Mouse (Mus musculus) cerebellum, postnatal 10 days (tissue): ENCODE measurements around the gene Jade1.
A peak's percentile ranks its signal among the peaks of the same experiment; 100 is the strongest.

Experiments used
- DNase-seq, 2 experiments: peaks; one replicate each; pipeline ENCODE4 v3.0.0; 2021; ENCODE audit warnings: mixed read lengths in 2 of 2

Gene Jade1

DNA sequence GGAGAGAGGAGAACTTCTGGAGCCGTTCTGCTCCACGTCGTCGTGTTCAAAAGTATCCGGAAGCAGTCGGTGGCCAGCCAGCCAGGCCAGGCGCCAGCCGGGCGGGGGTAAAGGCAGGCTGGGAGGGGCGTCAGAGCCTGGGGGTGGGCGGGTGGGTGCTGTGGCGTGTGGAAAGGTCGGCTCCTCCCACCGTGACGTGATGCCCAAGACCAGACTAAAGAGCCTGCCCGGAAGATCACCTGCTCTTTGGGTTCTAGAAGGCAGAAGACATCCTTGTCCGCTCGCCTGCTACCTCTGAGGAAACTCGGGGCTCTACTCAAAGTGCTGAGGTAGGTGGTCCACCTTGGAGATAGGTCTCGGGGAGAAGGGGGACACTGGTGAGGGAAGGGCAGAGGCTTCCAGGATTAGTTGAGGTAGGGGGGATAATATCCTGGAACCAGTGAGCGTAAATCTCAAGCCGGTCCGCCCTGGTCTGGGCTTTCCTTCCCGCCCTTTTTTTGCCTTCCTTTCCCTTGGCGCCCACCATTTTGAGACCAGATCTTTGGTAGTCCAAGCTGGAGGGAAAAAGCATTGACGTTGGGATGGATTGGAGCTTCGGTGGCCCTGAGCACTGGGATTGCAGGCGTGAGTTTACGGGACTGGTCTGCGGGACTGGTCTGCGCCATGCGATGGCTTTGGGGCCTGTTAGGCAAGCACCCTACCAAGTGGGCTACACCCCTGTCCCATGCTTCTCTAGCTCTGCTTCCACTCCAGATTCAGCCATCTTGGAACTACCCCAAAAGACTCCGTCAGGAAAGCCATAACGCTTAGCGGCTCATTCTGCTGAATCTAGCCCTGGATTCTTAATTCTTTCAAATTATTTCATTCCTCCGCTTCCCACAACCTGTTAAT, at the start of gene Jade1:
Jade1 (plus strand) TSS at position 241 of the 891 bp plus-strand sequence.
- no peak for DNase-seq

DNA sequence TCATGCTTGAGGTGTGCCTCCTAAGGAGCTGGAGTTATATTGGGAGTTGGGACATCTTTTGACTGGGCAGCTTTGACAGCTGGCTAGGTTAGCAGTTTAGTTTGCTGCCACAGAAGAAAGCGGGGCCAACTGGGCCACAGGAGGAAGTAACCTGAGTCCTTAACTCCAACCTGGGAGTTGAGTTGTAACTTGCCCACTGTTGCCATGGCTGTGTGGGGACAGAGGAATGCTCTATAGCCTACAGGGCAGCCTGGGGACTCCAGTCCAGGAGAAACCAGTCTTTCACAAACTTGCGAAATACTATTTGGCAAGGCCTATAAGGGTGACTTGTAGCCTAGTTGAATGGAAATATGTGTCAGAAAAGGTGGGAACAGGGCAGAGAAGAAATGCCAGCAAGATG, 46.1 kb upstream of the Jade1 start:
- no peak for DNase-seq

DNA sequence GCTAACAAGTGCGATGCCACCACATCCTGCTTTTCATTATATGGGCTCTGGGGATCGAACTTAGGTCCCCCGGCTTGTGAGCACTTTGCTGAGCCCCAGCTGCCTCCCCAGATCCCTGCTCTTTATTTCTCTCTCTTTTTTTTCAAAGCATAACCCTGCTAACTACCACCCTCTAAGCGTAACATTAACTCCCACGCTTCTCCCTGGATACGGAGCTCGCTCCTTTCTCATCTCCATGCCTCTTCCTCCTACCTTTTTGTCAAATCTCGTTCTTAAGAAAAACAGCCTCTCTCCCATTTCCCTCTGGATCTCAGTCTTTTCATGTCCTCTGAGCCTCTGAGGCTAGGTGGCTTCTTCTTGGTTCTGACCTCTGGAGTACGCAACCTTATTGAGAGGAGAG, 45.3 kb upstream of the Jade1 start:
- no peak for DNase-seq

DNA sequence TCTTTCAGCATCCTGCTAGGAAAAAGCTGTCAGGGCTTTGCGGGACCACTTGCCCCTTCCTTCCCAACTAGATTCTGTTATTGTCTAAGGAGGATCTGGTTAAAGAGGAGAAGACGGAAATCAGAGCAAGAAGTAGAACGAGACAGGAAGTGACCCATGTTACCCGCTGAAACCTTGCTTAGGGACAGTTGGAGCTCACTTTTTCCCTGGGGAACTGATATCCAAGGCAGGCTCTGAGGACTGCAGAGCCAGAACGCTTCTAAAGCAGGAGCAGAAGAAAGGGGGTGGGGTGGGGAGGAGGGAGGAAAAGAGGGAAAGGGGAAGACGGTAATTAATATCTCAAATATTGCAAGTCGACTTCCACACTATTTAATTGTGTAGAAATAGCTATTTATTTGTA, 44.8 kb upstream of the Jade1 start:
- DNase-seq, result no peak

DNA sequence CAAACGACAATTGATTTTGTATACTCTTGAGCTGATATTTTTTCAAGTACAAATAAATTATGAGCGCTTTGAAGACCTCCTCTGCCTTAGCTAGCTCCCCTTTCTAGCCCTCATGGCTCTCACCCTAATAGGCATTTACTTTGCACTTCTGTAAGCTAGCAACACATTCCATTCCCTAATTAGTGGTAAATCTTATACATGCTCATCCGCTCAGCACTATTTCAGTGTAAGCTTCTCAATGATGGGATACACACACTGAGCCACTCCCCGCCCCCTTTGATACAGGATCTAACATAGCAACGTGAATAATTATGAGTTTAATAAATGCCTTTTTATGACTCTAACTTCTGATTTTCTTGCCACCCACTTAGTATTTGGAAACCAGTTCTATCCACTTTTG, 41.5 kb upstream of the Jade1 start:
- DNase-seq, result no peak

DNA sequence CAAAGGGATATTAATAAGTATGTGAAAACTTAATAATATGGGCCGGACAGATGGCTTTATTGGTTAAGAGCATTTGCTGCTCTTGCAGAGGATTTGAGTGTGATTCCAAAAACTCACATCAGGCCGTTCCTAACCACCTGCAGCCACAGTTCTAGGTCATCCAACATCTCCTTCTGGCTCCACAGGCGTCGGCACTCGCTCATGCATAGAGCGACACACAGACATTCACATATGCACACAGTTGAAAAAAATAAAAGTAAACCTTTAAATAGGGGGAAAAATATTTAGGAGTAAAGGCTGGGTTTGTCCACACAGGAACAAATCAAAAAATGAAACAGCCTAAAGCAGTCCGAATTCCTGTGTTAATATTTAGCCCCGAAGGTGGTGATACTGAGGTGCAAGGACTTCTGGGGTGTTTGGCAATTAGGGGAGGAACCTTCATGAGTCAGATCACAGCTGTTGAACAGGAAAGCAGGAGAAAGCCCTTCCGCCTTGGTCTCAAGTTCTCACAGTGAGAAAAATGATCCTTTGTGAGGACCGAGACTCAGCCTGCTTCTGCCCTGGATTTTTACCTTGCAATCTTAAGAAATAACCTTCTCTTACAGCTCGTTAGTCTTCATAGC, 40.7 kb upstream of the Jade1 start:
- DNase-seq, result no peak

DNA sequence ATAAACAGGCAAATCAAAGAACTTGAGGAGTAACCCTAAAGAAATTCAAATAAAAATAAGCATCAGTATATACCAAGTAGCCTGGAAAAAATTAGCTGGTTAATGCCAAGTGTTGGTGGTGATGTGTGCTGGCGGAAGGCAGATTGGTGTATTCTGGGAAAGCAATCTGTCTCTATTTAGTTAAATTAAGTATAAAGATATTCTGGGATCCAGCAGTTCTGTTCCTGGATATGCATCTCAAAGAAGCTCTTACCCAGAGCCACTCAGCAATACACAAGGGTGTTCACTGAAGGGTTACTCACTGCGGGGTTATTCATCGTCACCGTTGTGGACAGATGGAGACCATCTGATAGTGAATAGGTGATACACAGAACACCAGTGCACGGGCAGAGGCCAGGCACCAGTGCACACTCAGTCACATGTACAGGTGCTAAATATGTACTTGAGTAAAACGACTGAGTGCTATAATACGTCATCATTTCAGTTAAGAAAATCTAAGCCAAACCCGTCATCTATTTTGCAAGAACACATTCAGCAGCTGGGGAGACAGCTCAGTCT, 38.5 kb upstream of the Jade1 start:
- DNase-seq, result no peak

DNA sequence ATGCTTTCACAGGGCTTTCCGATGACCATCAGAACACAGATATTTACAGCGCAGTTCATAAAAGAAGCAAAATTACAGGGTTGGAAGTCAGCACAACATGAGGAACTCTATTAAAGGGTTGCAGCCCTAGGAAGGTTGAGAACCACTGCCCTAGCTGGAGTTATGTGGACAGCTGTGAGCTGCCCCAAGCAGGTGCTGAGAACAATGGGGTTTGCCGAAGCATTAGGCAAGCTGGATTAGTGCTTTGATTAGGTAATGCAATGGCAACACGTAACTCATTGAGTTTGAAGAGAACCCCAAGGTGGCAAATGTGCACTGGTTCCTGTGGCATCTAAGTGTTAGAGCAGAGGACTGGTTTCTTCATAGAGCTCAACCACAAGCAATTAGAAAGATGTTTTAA, 34.6 kb upstream of the Jade1 start:
- DNase-seq, result no peak

DNA sequence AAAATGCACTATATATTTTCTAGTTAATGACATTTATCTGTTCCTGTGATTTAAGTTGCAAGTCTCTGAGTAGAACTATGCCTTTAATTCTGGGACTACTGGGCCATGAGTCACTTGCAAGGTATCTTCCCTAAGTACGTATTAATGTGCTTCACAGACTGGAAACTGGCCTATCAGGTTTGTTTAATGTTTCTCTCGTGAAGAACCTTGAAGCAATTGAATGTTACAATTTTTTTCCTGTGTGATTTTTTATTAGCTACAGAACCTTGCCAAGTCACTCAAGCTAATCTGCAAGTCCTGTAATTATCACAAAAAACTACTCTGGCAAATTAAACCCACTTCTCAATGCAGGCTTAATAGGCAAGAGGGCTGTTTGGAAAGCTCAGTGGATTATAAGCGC, 33.8 kb upstream of the Jade1 start:
- no peak for DNase-seq

DNA sequence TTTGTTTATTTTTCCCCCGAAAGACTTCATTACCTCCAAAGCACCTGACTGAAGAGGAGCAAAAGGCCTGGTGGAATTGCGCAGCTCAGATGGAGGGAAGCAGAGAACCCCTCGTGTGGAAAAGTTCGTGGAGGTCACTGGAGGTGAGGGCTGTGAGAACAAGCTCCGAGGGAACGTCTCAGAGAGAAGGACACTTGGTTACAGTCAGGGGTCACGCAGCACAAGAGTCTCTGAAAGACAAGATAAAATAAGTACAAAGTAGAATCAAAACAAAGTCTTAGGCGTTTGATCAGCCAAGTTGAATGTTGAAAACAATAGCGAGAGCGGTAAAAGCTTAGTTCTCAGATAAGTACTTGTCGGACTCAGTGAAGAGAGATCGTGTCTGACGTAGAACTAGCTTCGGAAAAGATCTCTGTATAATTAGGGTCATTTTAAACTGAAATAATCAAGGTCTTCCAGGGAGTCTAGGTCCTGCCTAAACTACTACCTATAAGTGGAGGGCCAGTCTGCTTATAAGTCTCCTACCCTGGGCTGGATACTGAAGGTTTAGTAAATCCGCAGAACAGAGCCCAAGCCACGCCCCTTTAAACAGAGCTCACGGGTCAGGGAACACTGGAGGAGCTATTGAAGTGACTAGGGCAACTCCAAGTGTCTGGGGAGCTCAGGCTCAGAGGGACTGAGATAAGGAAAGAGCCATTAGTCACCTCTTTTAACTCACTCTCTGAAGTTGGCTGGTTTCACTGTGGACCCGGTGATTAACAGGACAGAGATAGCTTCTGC, 33.1 kb upstream of the Jade1 start:
- no peak for DNase-seq

DNA sequence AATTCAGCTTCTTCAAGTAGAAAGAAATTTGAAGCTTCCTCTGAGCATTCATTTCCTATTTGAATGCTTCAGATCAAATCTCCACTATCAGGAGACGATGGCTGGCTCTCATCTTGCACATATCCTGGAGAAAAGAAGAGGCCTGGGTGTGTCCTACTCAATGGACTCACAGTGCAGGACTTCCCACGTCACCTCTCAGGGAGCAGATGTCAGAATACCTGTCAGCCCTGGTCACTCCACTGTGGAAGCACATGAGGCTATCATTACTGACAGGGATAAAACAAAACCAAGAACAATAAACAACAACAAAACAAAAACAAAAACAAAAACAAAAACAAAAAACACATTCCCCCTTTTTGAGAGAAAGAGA, 32.5 kb upstream of the Jade1 start:
- DNase-seq, result no peak

DNA sequence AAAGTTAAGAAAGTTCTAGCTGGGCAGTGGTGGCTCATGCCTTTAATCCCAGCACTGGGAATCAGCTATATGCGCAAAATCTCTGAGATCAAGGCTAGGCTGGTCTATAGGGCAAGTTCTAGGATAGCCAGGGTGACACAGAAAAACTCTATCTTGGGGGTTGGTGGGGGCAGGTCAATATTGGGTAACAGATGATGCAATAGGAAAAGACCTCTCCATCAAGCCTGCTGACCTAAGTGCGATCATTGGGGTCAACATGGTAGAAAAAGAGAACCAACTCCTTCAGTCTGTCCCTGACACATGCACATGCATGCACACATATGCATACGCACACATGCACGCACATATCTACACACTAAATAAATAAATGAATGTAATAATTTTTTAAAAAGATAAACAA, 32.1 kb upstream of the Jade1 start:
- no peak for DNase-seq

DNA sequence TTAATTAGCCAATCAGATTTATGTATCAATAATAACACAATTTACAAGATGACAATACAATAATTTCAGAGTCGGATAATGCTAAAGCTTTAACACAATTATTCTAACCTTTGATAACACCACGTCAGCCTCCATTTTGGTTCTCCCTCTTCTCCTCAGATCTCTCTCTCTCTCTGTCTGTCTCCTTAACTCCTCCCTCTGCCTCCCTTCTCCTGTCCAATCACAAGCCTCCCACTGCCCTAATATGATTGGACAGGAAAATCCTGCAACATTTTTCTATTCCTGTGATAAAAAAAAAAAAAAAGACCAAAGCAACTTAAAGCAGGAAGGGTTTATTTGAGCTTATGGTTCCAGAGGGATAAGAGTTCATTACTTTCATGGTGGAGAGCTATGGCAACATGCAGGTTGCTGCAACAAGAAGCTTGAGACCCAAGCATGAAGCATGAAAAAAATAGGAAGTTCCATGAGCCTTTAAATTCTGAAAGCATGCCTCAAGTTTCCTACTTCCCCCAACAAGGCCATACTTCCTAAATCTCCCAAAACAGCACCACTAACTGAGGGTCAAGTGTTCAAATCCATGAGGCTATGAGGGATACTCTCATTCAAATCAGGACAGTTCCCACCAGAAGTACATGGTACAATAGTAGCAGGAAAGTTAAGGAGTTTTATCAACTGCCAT, 27.1 kb upstream of the Jade1 start:
- no peak for DNase-seq

DNA sequence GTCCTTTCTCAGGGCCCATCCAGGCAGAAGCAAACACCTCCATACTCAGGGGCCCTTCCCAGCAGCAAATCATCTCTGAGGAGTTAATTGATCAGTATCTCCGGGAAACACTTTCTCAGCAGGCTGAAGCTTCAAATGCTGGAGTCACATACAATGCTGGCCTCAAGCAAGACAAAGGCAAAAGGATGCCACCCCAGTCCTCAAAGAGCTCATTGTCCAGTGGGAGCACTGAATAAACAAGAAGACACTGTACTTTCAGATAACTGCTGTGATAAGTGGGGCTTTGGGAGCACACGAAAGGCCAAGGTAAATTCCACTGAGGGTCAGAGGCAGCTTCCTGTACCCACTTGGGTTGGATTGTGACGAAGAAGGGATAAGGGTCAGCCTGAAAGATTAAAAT, 25.4 kb upstream of the Jade1 start:
- no peak for DNase-seq

DNA sequence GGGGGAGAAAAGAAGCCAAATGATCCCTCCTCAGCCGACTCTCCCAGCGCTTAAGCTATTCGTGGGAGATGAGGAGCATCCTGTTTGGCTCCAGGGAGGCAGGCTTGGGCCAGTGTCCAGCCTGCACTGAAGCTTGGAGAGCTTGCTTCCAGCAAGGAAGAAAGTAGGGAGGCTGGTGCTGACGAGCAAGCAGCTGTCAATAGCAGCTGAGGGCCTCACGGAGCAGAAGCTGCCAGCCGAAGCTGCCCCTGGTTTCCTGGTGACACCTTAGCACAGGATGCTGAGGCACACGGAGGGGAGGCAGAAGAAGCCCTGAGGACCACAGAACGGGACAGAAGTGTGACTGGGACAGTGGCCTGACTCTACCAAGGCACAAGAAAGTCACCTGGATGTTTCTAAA, 24.0 kb upstream of the Jade1 start:
- DNase-seq, result peak; percentile 38 to 43

DNA sequence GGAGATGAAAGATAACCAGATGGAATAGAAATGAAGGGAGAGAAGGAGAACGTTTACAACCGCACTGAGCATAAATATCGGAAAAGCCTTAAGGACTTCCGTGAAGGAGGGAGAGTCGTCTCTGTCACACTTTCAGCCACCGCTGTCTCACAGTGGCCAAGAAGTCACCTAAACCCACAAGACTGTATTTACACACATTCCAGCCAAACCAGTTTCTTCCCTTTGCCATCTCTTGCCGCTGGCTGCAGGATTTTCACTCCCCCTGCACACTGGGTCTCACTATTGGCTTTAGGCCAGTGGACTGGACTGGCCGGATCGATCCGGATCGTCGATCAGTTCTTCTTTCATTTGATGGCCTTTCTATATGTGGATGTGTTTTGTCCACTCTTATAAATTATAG, 23.4 kb upstream of the Jade1 start:
- no peak for DNase-seq

DNA sequence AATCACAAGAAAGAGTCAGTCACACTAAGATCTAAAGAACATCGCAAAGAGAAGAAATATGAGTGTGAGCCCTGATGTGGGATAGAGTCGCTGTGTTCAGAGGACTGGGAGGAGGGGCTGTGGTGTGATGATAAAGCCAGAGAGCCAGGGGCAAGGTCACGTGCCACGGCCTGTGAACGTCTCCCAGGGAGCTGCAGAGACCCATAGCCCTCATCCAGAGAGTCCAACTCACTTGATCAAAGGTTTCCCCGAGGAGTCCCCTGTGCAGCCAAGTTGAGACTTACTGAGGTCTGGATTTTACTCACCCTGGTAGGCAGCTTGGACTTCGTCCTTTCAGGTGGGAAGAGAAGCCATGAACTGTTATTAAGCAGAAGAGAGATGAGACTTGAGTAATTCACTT, 21.9 kb upstream of the Jade1 start:
- DNase-seq, result no peak

DNA sequence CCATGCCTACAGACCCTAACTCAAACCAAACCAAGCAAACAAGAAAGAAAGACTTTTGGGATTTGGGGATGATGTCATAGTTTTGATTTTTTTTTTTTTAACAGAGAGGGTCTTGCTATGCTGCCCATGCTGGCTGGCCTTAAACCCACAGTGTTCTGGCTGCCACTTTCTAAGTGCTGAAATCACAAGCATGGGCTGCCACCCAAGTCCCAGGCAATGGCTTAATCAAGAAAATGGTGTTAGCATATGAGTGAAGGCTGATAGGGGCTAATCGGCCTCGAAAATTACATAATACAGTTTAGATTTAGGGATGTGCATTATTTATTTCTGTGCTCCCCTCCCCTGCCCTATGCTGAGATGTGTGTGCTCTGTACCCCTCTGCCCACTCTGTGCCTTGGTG, 17.6 kb upstream of the Jade1 start:
- DNase-seq, result no peak

DNA sequence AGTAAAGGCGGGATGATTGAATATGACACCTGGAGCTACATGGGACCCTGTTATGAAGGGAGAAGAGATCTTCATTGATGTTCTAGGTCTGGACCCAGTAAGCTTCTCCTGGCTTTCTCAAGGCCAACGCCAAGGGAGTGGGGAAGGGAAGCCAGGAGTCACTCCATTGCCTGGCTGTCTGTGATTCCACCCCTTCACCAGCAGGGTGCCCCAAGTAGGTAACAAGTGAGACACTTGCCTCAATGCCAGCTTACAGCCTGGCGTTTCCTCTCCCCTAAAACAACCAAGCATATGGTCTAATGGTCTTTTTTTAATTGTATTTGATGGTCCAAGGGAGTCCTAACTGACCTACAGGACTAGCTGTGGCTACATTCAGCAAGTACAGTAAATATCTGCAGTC, 14.2 kb upstream of the Jade1 start:
- DNase-seq, result no peak

DNA sequence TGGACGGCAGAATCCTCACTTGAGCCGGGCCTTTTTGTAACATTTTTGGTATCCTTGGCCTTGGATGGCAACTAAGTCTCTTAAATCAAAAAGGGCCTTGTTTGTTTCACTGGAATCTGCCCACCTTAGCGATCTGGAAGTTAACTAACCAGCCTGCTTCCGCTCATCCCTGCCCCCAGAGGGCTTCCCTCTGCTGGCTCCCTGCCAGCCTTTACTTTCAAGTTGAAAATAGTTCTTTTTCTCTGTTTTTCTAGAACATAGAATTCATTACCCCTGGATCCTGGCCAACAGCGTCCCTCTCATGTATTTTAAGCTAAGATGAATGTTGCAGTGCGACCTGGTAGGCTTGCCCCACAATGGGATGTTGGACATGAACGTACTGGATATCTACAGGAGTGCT, 11.1 kb upstream of the Jade1 start:
- DNase-seq, result peak; percentile 29 to 33

DNA sequence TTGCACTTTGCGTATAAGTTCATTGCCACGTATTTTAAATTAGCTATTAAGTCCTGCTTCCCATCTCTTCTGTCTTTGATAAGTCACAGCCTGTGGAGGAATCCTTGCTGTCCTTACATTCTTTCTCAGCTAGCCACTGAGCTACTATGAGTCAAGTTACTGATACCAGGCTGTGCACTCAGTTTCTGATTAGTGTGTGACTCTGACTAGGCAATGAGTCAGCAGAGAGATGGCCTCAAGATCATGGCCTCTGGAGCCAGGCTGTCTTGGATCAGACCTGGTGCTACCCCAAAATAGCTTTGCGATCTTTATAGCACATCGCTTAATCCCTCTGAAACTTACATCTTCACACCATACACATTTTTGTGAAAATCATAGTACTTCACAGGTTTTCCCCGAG, 8.2 kb upstream of the Jade1 start:
- DNase-seq, result no peak

DNA sequence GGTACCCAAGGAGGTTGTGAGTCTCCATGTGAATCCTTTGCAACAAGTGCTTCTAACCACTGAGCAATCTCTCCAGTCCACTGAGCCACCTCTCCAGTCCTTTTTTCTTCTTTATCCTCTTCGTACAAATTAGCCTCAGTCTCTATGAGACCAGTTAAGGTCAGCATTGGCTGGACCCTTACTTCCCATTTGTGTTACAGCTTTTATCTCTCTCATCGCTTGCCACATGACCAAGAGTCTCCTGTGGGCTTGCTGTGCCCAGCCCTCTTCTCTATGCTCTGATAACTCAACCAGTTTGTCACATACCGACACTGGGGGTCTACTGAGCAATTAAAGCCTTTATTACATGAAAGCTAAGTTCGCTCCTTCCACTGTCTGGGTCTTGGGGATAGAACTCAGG, 7.3 kb upstream of the Jade1 start:
- DNase-seq, result no peak

DNA sequence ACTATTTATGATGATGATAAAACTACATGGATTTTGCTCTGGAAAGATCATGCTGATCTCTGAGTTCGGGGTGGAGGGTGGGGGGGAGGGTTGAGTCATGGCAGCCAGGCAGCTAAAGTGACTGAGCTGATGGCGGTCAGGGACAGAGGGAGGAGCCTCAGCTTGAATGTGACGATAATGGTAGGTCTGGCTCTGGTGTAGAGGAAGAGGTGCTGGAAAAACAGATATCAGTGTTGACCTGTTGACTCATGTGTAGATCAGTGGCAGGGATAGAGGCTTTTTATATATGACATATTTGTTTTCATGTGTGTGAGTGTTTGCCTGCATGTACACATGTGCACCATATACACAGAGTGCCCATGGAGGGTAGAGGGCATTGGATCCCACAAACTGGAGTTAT, 3.9 kb upstream of the Jade1 start:
- DNase-seq, result no peak
